Mouse (Mus musculus) bone marrow macrophage, adult 2 months (primary cell): ENCODE results near the gene Nr4a1. TPM values are rescaled to one million over a fixed set of nuclear protein-coding genes. Genes with fewer than 3 reads are reported as not detected.
A peak's percentile ranks its signal among the peaks of the same experiment; 100 is the strongest.

Experiments used
- H3K27ac ChIP-seq: 2 replicates; pipeline ENCODE4 v1.5.1; 2012; ENCODE audit warnings: low read depth, low read length; ENCODE audit not compliant: insufficient read depth
- H3K4me1 ChIP-seq: 2 replicates; pipeline ENCODE4 v1.6.1; 2012; ENCODE audit warnings: low read length; ENCODE audit not compliant: control insufficient read depth, insufficient read depth
- H3K4me3 ChIP-seq: 2 replicates; pipeline ENCODE4 v1.5.1; 2012; ENCODE audit warnings: mild to moderate bottlenecking, low read length, moderate library complexity; ENCODE audit not compliant: insufficient read depth
- CTCF ChIP-seq: IDR thresholded peaks from 2 replicates; pipeline ENCODE4 v1.5.1; 2012; ENCODE audit warnings: low read depth, mild to moderate bottlenecking, low read length, moderate library complexity
- POLR2A ChIP-seq: IDR thresholded peaks from 2 replicates; pipeline ENCODE4 v1.6.1; 2012; ENCODE audit warnings: mild to moderate bottlenecking, low read depth, low read length, borderline replicate concordance
- polyA plus RNA-seq: library from polyadenylated mRNA; stranded (reverse); fragments of >200 nt; gene quantifications from 2 replicates; pipeline ENCODE4 v1.2.4, GENCODE M21; 2012; ENCODE audit not compliant: missing spikeins, insufficient read depth, insufficient read length

The Nr4a1 gene
- 8.8 and 8.9 TPM in 2 replicates for polyA plus RNA-seq

GRCm38 (mm10) chr15:101253886-101254795 lies at the start of gene Nr4a1:
TSS of gene Nr4a1 (plus strand) at chr15:101254269.
- H3K27ac ChIP-seq, result peak within 1 kb of the TSS; percentile 52
- peaks cover 56% of the 10 kb centered on the region for H3K4me1 ChIP-seq

GRCm38 (mm10) chr15:101204781-101205180 lies 49.3 kb upstream of the Nr4a1 start:
- TF ChIP-seq POLR2A, result no peak
- TF ChIP-seq CTCF, result no peak

More at GRCm38 (mm10) chr15:101253886-101254795, at the start of gene Nr4a1:
- TF ChIP-seq CTCF, result peak; percentile 15; the same call in 1 of the 2 replicates
- TF ChIP-seq POLR2A, result no peak
- peak within 1 kb of the TSS; percentile 68 for H3K4me3 ChIP-seq

GRCm38 (mm10) chr15:101210228-101210627 lies 43.8 kb upstream of the Nr4a1 start:
- Histone ChIP-seq H3K27ac (no peak overlapping the region), H3K4me3 (no peak overlapping the region), H3K4me1 (no peaks in the 10 kb centered on the region)
- TF ChIP-seq CTCF, result peak; percentile 80
- TF ChIP-seq POLR2A, result no peak

More at GRCm38 (mm10) chr15:101204781-101205180, 49.3 kb upstream of the Nr4a1 start:
- Histone ChIP-seq H3K27ac (no peak overlapping the region), H3K4me1 (no peaks in the 10 kb centered on the region), H3K4me3 (no peak overlapping the region)

- Histone ChIP-seq H3K27ac (no peak overlapping the region), H3K4me1 (no peaks in the 10 kb centered on the region), H3K4me3 (no peak overlapping the region)
- TF ChIP-seq CTCF (no peak), POLR2A (no peak)
Measured at GRCm38 (mm10) chr15:101210998-101211613, 43.0 kb upstream of the Nr4a1 start.

- no peak overlapping the region for H3K4me3 ChIP-seq
- H3K27ac ChIP-seq, result no peak overlapping the region
- H3K4me1 ChIP-seq, result no peaks in the 10 kb centered on the region
- TF ChIP-seq POLR2A (no peak), CTCF (no peak)
Measured at GRCm38 (mm10) chr15:101212435-101212834, 41.6 kb upstream of the Nr4a1 start.

- Histone ChIP-seq H3K4me3 (no peak overlapping the region), H3K4me1 (peaks cover 5% of the 10 kb centered on the region), H3K27ac (no peak overlapping the region)
- no peak for TF ChIP-seq POLR2A
- TF ChIP-seq CTCF, result no peak
Measured at GRCm38 (mm10) chr15:101215136-101215535, 38.9 kb upstream of the Nr4a1 start.

- no peak overlapping the region for H3K4me3 ChIP-seq
Measured at GRCm38 (mm10) chr15:101216036-101216435, 38.0 kb upstream of the Nr4a1 start.

GRCm38 (mm10) chr15:101220905-101221297 lies 33.2 kb upstream of the Nr4a1 start:
- H3K4me3 ChIP-seq, result no peak overlapping the region
- no peak for TF ChIP-seq CTCF
- TF ChIP-seq POLR2A, result no peak
- peaks cover 23% of the 10 kb centered on the region for H3K4me1 ChIP-seq
- no peak overlapping the region for H3K27ac ChIP-seq

More at GRCm38 (mm10) chr15:101216036-101216435, 38.0 kb upstream of the Nr4a1 start:
- no peak for TF ChIP-seq CTCF
- TF ChIP-seq POLR2A, result no peak
- no peak overlapping the region for H3K27ac ChIP-seq
- H3K4me1 ChIP-seq, result peaks cover 5% of the 10 kb centered on the region

GRCm38 (mm10) chr15:101221298-101222104 lies 32.6 kb upstream of the Nr4a1 start:
- peak overlapping the region; percentile 31 for H3K4me3 ChIP-seq
- no peak overlapping the region for H3K27ac ChIP-seq
- H3K4me1 ChIP-seq, result peaks cover 23% of the 10 kb centered on the region
- TF ChIP-seq CTCF, result peak; percentile 63
- no peak for TF ChIP-seq POLR2A
